Mouse (Mus musculus) hindbrain, embryonic 14.5 days (tissue): Measurements from ENCODE around the gene Tbc1d30. TPM values are rescaled to one million over a fixed set of nuclear protein-coding genes. Genes with fewer than 3 reads are reported as not detected.

Experiments used
- ATAC-seq: fragments of 200-750 bp; cut with Nextera tagmentation; 2 replicates; pipeline ENCODE4 v1.8.0; 2017; ENCODE audit warnings: moderate number of reproducible peaks, mild to moderate bottlenecking, moderate TSS enrichment, moderate library complexity; ENCODE audit not compliant: low FRiP score
- DNase-seq: peaks from one replicate; pipeline ENCODE4 v3.0.0-alpha.2; 2015; ENCODE audit warnings: low spot score
- H3K27ac ChIP-seq: fragments of 300-500 bp; sonication (generic); 2 replicates; pipeline ENCODE4 v1.5.1; 2014; ENCODE audit warnings: mild to moderate bottlenecking, moderate library complexity
- H3K27me3 ChIP-seq: fragments of 300-500 bp; sonication (generic); 2 replicates; pipeline ENCODE4 v1.6.1; 2014; ENCODE audit warnings: mild to moderate bottlenecking, low read length, mixed read lengths; ENCODE audit not compliant: control insufficient read depth, insufficient read depth
- H3K36me3 ChIP-seq: fragments of 300-500 bp; sonication (generic); replicated peaks from 2 replicates; pipeline ENCODE4 v1.6.1; 2014; ENCODE audit not compliant: control insufficient read depth, insufficient read depth
- H3K4me1 ChIP-seq: fragments of 300-500 bp; sonication (generic); replicated peaks from 2 replicates; pipeline ENCODE4 v1.6.1; 2014; ENCODE audit warnings: antibody characterized with exemption, low read length, mixed read lengths; ENCODE audit not compliant: control insufficient read depth, insufficient read depth
- H3K4me2 ChIP-seq: fragments of 300-500 bp; sonication (generic); replicated peaks from 2 replicates; pipeline ENCODE4 v1.6.1; 2014; ENCODE audit warnings: mild to moderate bottlenecking, moderate library complexity
- H3K4me3 ChIP-seq: fragments of 300-500 bp; sonication (generic); replicated peaks from 2 replicates; pipeline ENCODE4 v1.5.1; 2014; ENCODE audit warnings: mild to moderate bottlenecking, low read length
- H3K9ac ChIP-seq: fragments of 300-500 bp; sonication (generic); 2 replicates; pipeline ENCODE4 v1.6.1; 2014
- H3K9me3 ChIP-seq: fragments of 300-500 bp; sonication (generic); 2 replicates; pipeline ENCODE4 v1.6.1; 2016; ENCODE audit warnings: low read length; ENCODE audit not compliant: control insufficient read depth
- WGBS: fragments of 180-500 bp; shearing (Covaris S2); extraction: QIAGEN DNeasy Blood & Tissue Kit; methylation state at CpG from one replicate; pipeline ENCODE4 v1.1.7; 2014; 5-methylcytosine and 5-hydroxymethylcytosine counted together
- polyA plus RNA-seq: library from polyadenylated mRNA; unstranded; fragments of >200 nt; fragmentation: Nextera tagmentation; extraction: Ambion mirVana; gene quantifications from 2 replicates; pipeline ENCODE4 v1.2.1, GENCODE M21; 2014

The Tbc1d30 gene
- polyA plus RNA-seq, 1 experiment from 2014 or later, result 24.8 TPM

GRCm38 (mm10) chr10:121384710-121385109, 33.6 kb upstream of the Tbc1d30 start:
- no peaks in the 10 kb centered on the region for H3K27me3 ChIP-seq
- peaks cover 89% of the 10 kb centered on the region for H3K36me3 ChIP-seq
- H3K4me2 ChIP-seq, result no peak overlapping the region
- H3K27ac ChIP-seq, result no peak overlapping the region
- H3K4me3 ChIP-seq, result no peak overlapping the region
- no peak for ATAC-seq
- H3K9me3 ChIP-seq, result no peaks in the 10 kb centered on the region
- DNase-seq, result no peak
- WGBS, result 94% methylated on average over 13 of the region's 13 CpGs
- H3K4me1 ChIP-seq, result no peaks in the 10 kb centered on the region
- H3K9ac ChIP-seq, result no peak overlapping the region

- ATAC-seq (no peak), DNase-seq (no peak)
- Histone ChIP-seq H3K9ac (no peak overlapping the region), H3K27ac (no peak overlapping the region), H3K4me2 (no peak overlapping the region), H3K36me3 (peaks cover 99% of the 10 kb centered on the region), H3K9me3 (no peaks in the 10 kb centered on the region), H3K4me3 (no peak overlapping the region), H3K27me3 (no peaks in the 10 kb centered on the region), H3K4me1 (no peaks in the 10 kb centered on the region)
- WGBS, result 95% methylated on average over 18 of the region's 18 CpGs
These were observed 30.2 kb upstream of the Tbc1d30 start for GRCm38 (mm10) chr10:121381280-121381679.

- H3K4me2 ChIP-seq, result no peak overlapping the region
- ATAC-seq (no peak), DNase-seq (no peak)
- H3K9ac ChIP-seq, result no peak overlapping the region
- H3K4me3 ChIP-seq, result no peak overlapping the region
- no peaks in the 10 kb centered on the region for H3K4me1 ChIP-seq
- no peaks in the 10 kb centered on the region for H3K27me3 ChIP-seq
- H3K27ac ChIP-seq, result no peak overlapping the region
- H3K36me3 ChIP-seq, result peaks cover 99% of the 10 kb centered on the region
- no peaks in the 10 kb centered on the region for H3K9me3 ChIP-seq
- WGBS, result 94% methylated on average over 3 of the region's 3 CpGs
These were observed 28.3 kb upstream of the Tbc1d30 start for GRCm38 (mm10) chr10:121379387-121379786.

GRCm38 (mm10) chr10:121376530-121377271, 25.6 kb upstream of the Tbc1d30 start:
- ATAC-seq (no peak), DNase-seq (no peak)
- Histone ChIP-seq H3K9me3 (no peaks in the 10 kb centered on the region), H3K27me3 (no peaks in the 10 kb centered on the region), H3K27ac (no peak overlapping the region), H3K4me3 (no peak overlapping the region), H3K4me2 (no peak overlapping the region), H3K36me3 (peaks cover 90% of the 10 kb centered on the region), H3K4me1 (no peaks in the 10 kb centered on the region), H3K9ac (no peak overlapping the region)
- 93% methylated on average over 24 of the region's 24 CpGs for WGBS

- no peaks in the 10 kb centered on the region for H3K4me1 ChIP-seq
- no peak overlapping the region for H3K4me3 ChIP-seq
- no peaks in the 10 kb centered on the region for H3K27me3 ChIP-seq
- H3K9ac ChIP-seq, result no peak overlapping the region
- no peak for ATAC-seq
- no peaks in the 10 kb centered on the region for H3K9me3 ChIP-seq
- WGBS, result 84% methylated on average over 24 of the region's 24 CpGs
- no peak overlapping the region for H3K27ac ChIP-seq
- H3K4me2 ChIP-seq, result no peak overlapping the region
- no peak for DNase-seq
- peaks cover 86% of the 10 kb centered on the region for H3K36me3 ChIP-seq
These were observed 24.8 kb upstream of the Tbc1d30 start for GRCm38 (mm10) chr10:121375649-121376493.

- Histone ChIP-seq H3K4me1 (no peaks in the 10 kb centered on the region), H3K27ac (no peak overlapping the region), H3K4me2 (no peak overlapping the region), H3K9ac (no peak overlapping the region), H3K4me3 (no peak overlapping the region), H3K27me3 (no peaks in the 10 kb centered on the region), H3K36me3 (peaks cover 77% of the 10 kb centered on the region), H3K9me3 (no peaks in the 10 kb centered on the region)
- WGBS, result 91% methylated on average over 17 of the region's 17 CpGs
- no peak for DNase-seq
- ATAC-seq, result no peak
These were observed 23.9 kb upstream of the Tbc1d30 start for GRCm38 (mm10) chr10:121374693-121375620.

GRCm38 (mm10) chr10:121374013-121374412, 22.9 kb upstream of the Tbc1d30 start:
- Histone ChIP-seq H3K4me1 (no peaks in the 10 kb centered on the region), H3K4me2 (no peak overlapping the region), H3K9ac (no peak overlapping the region), H3K27me3 (no peaks in the 10 kb centered on the region), H3K9me3 (no peaks in the 10 kb centered on the region), H3K27ac (no peak overlapping the region), H3K4me3 (no peak overlapping the region), H3K36me3 (peaks cover 68% of the 10 kb centered on the region)
- WGBS, result 86% methylated on average over 12 of the region's 12 CpGs
- no peak for DNase-seq
- ATAC-seq, result no peak

GRCm38 (mm10) chr10:121370777-121371176, 19.7 kb upstream of the Tbc1d30 start:
- H3K36me3 ChIP-seq, result peaks cover 35% of the 10 kb centered on the region
- H3K4me3 ChIP-seq, result no peak overlapping the region
- no peak overlapping the region for H3K9ac ChIP-seq
- no peaks in the 10 kb centered on the region for H3K27me3 ChIP-seq
- DNase-seq (no peak), ATAC-seq (no peak)
- WGBS, result 92% methylated on average over 6 of the region's 6 CpGs
- no peak overlapping the region for H3K4me2 ChIP-seq
- H3K4me1 ChIP-seq, result peaks cover 14% of the 10 kb centered on the region
- no peaks in the 10 kb centered on the region for H3K9me3 ChIP-seq
- no peak overlapping the region for H3K27ac ChIP-seq
